Mouse (Mus musculus) right cerebral cortex, postnatal 4 days (tissue): ENCODE results near the gene Tfap2a.

Experiments
- DNase-seq: peaks from one replicate; pipeline ENCODE4 v3.0.0-alpha.2; 2022

Gene Tfap2a

GRCm38 (mm10) chr13:40733542-40734151 lies 4.5 kb downstream of the Tfap2a start:
- no peak for DNase-seq

GRCm38 (mm10) chr13:40732816-40733541 lies 5.2 kb downstream of the Tfap2a start:
- no peak for DNase-seq

DNA sequence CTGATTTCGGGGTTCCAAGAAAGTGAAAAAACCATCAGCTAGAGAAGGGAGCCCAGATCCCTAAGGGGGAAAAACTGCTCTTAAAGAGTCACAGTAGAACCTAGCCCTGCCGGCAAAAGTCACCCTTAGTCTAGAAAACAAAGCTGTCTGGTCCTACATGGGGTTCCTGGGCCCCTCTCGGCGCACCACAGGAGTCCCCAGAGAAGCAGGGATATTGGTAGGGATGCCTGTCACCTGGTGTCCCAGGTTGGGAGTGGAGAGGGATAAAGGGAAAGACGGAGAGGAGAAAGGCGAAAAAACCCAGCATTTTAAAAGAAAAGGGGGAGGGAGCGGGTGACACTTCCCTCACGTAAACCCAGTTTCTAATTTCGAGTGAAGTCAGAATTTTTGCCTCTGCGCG lies 6.1 kb downstream of the Tfap2a start:
- DNase-seq = no peak

- DNase-seq = no peak
These were observed 6.9 kb downstream of the Tfap2a start for GRCm38 (mm10) chr13:40731179-40731841.

- DNase-seq = no peak
These were observed 7.5 kb downstream of the Tfap2a start for GRCm38 (mm10) chr13:40730651-40731178.

GRCm38 (mm10) chr13:40729592-40730431 lies 8.4 kb downstream of the Tfap2a start:
- no peak for DNase-seq

DNA sequence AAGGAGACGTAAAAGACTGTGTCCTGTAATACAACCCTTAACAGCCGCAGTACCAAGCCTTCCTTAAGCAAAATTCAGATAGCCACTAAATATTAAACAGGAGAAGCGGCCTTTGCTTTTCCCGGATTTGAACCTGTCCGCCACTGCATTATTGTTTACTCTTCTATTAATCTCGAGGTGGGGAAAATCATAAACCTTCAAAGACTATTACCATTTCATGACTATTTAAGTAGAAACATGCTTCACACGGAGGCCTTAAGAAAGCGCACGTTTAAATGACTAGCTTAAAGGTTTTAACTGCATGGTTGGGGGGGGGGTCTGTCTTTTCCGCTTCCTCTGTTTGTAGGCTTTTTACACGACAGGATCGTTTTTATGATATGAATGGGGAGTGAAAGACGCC lies 9.1 kb downstream of the Tfap2a start:
- DNase-seq = no peak

- no peak for DNase-seq
These were observed 9.6 kb downstream of the Tfap2a start for GRCm38 (mm10) chr13:40728626-40728990.

DNA sequence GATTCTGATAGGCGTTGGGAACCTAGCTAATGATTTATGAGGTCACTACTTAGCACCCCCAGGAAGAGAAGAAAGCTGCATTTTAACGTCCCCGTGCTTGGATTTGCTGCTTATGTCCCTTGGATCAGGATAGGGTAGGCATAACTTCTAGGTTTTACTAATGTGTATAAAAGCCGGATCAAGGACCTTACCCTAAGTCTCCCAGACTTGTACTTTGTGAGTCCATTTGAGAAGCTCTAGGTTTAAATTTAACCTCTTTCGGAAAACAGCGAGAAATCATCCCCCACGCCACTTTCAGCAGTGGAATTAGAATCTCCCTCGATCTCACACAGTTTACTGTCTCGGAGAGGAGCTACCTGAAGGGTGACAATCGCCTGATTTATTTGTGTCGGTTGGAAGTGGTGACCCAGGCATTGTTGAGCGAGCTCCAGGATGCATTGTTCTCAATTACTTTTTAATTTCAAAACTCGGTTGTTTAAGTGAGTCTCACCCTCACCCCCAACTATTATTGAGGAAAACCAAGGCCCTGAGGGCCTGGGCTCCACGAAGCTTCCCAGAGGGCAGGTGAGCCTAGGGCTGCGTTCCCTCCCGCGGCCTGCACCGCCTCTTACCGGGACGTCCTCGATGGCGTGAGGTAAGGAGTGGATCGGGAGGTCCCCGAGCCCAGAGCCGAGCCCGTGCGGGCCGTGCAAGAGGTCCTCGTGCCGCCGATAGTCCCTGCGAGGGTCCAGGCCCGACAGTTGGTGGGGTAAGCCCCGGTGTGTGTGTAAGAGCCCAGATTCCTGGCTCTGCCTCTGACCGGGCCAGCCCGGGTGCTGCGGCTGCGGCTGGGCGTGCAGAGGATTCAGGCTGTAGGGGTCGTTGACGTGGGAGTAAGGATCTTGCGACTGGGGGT lies 10.2 kb downstream of the Tfap2a start:
- DNase-seq = no peak

DNA sequence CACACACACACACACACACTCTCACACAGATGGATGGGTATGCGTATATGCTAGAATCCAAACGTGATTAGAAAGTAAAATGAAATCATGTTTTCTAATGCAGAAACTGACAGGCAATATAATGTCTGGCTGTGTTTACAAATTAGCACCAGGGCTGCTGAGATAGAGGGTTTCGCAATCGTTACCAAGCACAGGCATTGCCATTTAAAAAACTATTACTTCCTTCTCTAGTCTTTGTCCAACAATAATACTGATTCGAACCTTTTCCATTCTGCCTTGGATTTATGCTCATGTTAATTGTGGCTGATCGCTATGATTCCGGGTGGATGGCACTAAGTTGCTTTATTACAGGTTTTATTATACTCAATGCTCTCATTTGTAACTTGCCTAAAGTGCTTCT lies 12.3 kb downstream of the Tfap2a start:
- DNase-seq = no peak

DNA sequence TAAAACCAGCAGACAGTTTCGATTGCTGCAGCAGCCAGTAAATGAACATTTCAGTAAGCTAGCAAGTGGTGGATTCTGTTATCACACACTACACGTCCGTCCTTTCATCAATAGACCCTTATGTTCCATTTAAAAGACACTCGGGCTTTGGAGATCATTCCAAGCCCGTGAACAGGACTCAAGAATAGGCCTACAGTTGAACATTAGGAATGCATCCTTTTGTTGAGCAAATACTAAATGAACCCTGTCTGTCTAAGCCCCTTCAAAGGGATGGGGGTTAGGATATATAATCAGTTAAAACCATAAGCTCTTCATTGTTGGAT lies 14.6 kb downstream of the Tfap2a start:
- DNase-seq = no peak

DNA sequence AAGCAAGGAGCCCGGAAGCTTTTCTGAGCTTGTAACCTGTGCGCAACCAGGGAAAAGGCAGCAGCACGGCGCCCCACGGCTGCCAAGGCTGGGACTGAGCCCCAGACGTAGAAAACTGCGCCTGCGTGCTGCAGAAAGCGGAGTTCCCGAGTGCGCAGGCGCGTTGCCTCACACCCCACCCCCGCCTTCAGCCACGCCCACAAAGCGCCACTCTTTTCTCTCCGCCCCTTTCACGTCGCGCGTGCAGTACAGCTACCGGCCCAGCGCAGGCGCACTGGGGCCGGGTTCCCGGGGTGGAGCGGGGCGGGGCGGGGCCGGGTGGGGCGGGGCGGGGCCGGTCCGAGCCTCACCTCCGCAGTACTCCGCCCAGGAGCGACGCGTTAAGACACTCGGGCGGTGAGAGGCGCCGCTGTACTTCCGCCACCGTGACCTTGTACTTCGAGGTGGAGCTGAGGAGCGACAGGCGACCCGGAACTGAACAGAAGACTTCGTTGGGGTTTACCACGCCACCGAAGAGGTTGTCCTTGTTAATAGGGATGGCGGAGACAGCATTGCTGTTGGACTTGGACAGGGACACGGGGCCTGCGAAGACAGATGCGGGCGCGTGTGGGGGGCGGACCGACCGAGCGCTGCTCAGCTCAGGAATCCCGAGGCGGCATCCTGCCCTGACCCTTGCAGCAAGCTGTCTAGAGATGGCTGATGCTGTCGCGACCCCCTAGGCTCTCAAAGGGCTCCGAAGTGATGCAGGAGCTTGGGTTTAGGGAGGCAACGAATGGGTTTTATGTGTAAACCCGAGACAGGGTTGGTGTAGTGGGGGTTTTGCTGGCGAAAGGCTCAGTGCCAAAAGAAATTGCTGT lies 15.2 kb downstream of the Tfap2a start:
- DNase-seq = peak; percentile 93

DNA sequence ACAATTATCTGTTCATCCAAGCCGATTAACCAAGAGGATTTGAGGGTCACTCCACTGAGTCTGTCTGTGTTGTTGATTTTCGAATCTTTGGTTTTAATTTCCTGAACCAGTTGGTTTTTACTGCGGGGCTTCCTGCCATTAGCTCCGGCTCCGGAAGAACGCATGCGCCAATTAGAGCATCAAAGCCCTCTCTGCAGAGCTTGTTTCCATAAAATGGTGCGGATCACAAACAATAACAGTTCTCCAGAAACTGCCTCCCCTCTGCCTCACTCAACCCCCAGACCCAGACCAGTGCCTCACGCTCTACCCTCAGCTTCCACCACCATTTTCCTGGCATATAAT lies 18.5 kb downstream of the Tfap2a start:
- no peak for DNase-seq

GRCm38 (mm10) chr13:40719066-40719740 lies 19.0 kb downstream of the Tfap2a start:
- no peak for DNase-seq

DNA sequence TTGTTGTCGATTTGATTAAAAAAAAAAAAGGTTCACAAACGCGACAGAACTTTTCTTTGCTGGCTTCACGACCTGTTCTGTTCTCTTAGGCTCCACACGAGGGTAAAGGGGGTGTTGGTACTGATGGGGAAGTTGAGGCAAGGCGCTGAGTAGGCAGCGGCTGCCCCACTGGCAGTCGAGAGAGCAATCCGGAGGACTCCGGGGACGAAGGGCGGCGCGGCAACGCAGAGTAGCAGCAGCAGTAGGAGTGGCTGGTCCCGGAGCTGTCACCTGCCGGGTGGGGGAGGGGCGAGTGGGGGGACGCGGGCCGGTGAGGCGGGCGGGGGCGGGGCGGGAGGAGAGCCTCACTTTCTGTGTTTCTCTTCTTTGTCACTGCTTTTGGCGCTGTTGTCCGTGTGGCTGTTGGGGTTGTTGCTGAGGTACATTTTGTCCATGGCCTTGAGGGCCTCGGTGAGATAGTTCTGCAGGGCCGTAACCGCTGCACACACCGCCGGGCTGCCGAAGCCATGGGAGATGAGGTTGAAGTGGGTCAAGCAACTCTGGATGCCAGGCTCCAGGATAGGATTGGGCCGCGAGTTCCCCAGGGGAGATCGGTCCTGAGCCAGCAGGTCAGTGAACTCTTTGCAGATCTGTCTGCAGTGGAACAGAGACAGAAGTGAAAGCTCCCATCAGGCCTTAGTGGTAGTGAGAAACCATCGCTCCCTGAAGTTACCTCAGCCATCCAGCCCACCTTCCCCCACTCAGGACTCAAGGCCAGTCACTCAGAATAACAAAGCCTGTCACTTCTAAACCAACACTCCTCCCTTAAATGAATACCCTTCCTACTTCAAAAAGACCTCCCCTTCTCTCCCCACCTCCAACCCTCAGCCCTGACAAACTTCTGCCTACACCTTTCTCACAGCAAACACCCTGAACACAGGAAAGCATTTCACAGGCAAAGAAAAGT lies 21.1 kb downstream of the Tfap2a start:
- DNase-seq = no peak

DNA sequence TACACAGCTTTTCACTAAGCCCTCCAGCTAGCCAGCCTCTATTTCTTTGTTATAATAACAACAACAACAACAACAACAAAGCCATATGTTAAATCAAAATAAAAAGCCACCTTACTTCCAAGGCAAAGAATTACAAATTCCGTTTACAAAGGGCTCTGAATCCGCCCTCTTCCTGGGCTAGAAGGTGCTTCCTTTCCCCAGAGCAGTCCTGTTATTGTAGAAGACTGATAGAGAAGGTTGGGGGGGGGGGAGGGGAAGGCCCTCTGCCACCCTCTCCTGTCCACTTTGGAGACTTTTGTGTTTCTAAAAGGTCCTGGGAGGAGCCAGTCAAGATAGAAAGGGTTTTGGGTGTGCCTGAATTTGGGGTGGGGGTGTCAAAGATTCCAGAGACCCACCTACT lies 23.6 kb downstream of the Tfap2a start:
- no peak for DNase-seq

DNA sequence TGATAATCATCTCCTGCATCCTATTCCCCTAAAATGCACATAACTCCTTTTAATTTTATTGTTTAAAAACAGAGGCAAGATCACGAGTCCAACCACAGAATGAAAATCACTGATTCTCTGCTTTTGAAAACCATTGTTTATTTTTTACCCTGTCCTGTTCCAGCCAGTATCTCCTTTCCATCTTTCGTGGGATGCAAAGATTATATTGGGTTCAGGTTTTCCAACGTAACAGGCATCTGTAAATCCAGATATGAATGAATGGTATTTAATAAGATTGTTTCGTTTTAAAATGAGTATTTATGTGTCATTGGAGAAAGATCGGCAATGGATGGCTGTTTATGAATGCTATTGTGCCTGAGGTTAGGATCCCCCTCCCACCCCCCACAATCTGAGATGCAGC lies 24.5 kb downstream of the Tfap2a start:
- no peak for DNase-seq

DNA sequence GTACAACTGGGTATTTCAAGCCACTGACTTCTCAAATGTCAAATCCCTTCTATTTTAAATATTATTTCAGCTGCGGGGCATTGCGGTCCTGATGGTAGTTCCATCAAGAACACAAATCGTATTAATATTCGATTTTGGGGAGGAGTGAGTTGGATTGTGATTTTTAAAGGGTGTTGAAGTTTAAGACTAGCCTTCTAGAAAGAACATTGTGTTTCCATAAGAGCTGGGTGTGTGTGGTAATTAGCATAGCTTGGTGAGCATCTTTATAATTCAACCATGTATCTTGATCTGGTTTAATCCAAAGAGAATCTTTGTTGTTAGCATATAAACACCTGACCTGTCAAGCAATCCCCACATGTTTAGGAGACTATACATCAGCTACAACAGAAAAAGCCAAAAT lies 24.9 kb downstream of the Tfap2a start:
- DNase-seq = no peak

DNA sequence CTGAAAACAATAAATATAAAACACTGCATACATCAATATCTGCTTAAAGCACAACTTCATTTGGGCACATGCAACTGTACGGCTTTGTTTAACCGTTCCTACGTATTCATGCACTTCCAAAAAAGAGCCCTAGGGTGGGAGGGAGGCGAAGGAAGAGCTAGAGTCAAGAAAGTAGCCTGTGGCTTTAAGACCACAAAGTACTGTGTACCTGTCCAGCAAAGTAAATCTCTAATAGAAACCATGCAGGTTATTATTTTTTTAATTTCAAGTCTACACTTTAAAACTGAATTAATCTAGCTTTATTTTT lies 25.7 kb downstream of the Tfap2a start:
- DNase-seq = no peak
